Mouse (Mus musculus) kidney, adult 2 months (tissue): ENCODE data around the gene Olfr160.

Experiments used
- CTCF ChIP-seq: fragments of 200-500 bp; conservative IDR thresholded peaks from 2 replicates; pipeline ENCODE4 v1.5.1; 2011; ENCODE audit warnings: low read depth, mild to moderate bottlenecking, control low read depth, low read length, moderate library complexity, mixed read lengths; ENCODE audit not compliant: insufficient read depth, insufficient read length
- POLR2A ChIP-seq: fragments of 200-500 bp; IDR thresholded peaks from one replicate; pipeline ENCODE4 v1.6.1; 2011; ENCODE audit warnings: low read depth, low read length, control low read depth

- no peak for TF ChIP-seq POLR2A
- TF ChIP-seq CTCF = no peak
Measured at GRCm38 (mm10) chr9:37734310-37734709, 18.3 kb upstream of the Olfr160 start.
